Mouse (Mus musculus): ENCODE measurements around the gene Olfr578. TPM values are rescaled to one million over a fixed set of nuclear protein-coding genes. Genes with fewer than 3 reads are reported as not detected.

Gene Olfr578
- polyA plus RNA-seq (2015; fragmentation: Nextera tagmentation; extraction: Ambion mirVana) = not detected in 2 replicates

DNA sequence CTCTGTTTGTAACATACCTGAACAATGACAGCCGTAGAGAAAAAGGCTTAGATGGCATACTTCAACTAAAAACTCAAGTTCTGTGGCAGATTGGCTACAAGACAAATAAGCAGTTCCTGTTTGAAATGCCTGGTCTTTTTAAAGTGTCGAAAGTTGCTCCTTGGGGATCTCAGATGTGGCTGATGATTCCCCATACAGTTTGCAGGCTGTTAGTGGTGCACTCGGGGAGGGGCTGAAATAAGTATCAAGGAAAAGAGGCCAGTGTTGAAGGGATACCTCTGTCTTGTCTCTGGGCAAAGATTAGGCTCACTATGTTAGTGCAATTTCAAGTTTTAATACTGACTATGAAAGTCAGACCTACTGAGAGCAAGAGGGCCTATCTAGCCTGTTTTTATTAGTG is at the start of gene Olfr578:
TSS of gene Olfr578 (minus strand) at position 101 of the 400 bp plus-strand sequence.
- no peaks in the 10 kb centered on the region for H3K36me3 ChIP-seq
- no peak within 1 kb of the TSS for H3K27ac ChIP-seq (replicated peaks)
- H3K4me1 ChIP-seq (replicated peaks) = no peaks in the 10 kb centered on the region
- H3K27me3 ChIP-seq = no peaks in the 10 kb centered on the region
- no peak within 1 kb of the TSS for H3K9ac ChIP-seq
- H3K4me2 ChIP-seq = no peak within 1 kb of the TSS
- no peaks in the 10 kb centered on the region for H3K9me3 ChIP-seq
- no peak for ATAC-seq (ENCODE audit: low FRiP score, low read depth)
- 78% methylated on average over 3 of the region's 3 CpGs for WGBS
- H3K4me3 ChIP-seq = no peak within 1 kb of the TSS

DNA sequence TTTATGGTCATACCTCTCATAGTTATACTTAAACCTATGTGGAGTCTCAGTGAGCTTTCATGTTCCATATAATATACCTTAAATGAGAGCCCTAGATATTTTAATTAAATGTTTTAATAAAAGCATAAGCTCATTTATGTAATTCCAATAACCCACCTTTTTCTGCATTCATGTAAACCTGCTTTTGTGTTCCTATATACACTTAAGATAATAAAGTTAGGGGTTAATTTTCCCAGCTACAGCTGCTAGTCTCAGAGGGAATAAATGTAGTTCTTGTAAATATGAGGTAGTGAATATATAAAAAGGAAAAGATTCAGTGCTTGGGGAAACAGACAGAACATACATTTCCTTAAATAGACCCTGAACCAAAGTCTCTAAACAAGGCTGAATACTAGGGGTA is 48.6 kb upstream of the Olfr578 start, which contains the start of gene Olfr582:
TSS of gene Olfr582 (plus strand) at position 301 of the 400 bp plus-strand sequence.
- no peak within 1 kb of the TSS for H3K4me2 ChIP-seq
- no peaks in the 10 kb centered on the region for H3K4me1 ChIP-seq (replicated peaks)
- H3K27me3 ChIP-seq = no peaks in the 10 kb centered on the region
- H3K36me3 ChIP-seq = no peaks in the 10 kb centered on the region
- no peaks in the 10 kb centered on the region for H3K9me3 ChIP-seq
- ATAC-seq (ENCODE audit: low FRiP score, low read depth) = no peak
- H3K4me3 ChIP-seq = no peak within 1 kb of the TSS
- H3K27ac ChIP-seq (replicated peaks) = no peak within 1 kb of the TSS
- H3K9ac ChIP-seq = no peak within 1 kb of the TSS

DNA sequence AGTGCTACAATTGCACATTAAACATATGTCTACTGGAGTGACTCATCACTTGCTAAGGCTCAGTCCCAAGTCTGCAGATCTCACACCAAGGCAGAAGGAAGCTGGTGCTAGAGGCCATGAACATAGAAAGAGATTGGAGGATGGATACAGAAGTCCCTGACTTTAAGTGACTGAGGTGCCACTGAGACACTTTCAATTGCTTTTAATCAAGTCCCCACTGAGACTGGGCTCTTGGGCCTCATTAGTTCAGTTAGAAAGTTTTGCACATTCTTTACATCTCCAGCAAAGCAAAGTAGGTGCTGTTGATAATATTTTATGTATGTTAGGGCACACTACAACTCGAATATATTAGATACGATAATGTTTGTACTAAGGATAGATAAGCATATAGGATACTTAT is 13.3 kb downstream of the Olfr578 start, which contains the start of gene Olfr577:
TSS of gene Olfr577 (minus strand) at position 101 of the 400 bp plus-strand sequence.
- Histone ChIP-seq H3K9ac (no peak within 1 kb of the TSS), H3K4me1 (replicated peaks) (no peaks in the 10 kb centered on the region), H3K9me3 (no peaks in the 10 kb centered on the region), H3K4me3 (no peak within 1 kb of the TSS), H3K36me3 (no peaks in the 10 kb centered on the region), H3K4me2 (no peak within 1 kb of the TSS), H3K27me3 (no peaks in the 10 kb centered on the region), H3K27ac (replicated peaks) (no peak within 1 kb of the TSS)
- ATAC-seq (ENCODE audit: low FRiP score, low read depth) = no peak
- WGBS = 83% methylated on average over 2 of the region's 2 CpGs

DNA sequence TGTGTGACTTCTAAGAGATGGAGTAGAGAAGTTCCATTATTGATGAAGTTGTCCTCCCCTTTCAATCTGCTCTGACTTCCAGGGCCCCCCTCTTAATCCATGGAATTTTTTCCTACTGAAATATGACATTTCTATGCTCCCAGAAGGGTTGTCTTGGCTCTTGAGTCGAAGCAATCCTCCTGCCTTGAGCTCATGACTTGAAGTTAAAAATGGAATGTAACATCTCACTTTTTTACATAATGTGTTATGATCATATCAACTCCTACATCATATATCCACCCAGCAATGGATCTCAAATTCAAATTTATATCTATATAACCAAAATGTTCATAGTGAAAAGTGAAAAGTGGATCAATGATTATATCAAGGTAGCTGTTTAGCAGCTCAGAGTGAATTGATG is 14.7 kb downstream of the Olfr578 start:
- H3K9ac ChIP-seq = no peak overlapping the region
- 63% methylated on average over 1 of the region's 1 CpGs for WGBS
- no peak overlapping the region for H3K4me2 ChIP-seq
- ATAC-seq (ENCODE audit: low FRiP score, low read depth) = no peak
- no peaks in the 10 kb centered on the region for H3K9me3 ChIP-seq
- H3K4me1 ChIP-seq (replicated peaks) = no peaks in the 10 kb centered on the region
- H3K36me3 ChIP-seq = no peaks in the 10 kb centered on the region
- no peak overlapping the region for H3K27ac ChIP-seq (replicated peaks)
- H3K4me3 ChIP-seq = no peak overlapping the region
- H3K27me3 ChIP-seq = no peaks in the 10 kb centered on the region

DNA sequence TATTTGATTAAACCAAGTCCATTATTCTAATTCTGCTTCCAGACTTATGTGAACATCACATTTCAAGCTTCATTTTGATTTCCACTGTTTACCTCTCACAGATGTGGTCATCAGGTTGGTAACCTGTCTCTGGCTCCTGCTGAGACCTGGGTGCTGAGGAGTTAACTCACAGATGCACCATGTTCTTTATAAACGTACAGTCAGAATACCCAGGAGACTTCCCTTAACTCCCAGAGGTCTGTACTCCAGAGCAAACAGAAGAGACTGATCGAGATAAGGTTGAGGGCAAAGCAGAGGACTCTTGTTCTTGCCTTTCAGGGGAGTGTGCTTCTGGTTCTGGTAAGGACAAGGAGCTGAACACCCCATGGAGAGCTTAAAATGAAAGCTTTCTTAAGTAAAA is 26.8 kb downstream of the Olfr578 start, which contains the start of gene Olfr576:
TSS of gene Olfr576 (plus strand) at position 301 of the 400 bp plus-strand sequence.
- no peak for ATAC-seq (ENCODE audit: low FRiP score, low read depth)
- 61% methylated on average over 2 of the region's 2 CpGs for WGBS

DNA sequence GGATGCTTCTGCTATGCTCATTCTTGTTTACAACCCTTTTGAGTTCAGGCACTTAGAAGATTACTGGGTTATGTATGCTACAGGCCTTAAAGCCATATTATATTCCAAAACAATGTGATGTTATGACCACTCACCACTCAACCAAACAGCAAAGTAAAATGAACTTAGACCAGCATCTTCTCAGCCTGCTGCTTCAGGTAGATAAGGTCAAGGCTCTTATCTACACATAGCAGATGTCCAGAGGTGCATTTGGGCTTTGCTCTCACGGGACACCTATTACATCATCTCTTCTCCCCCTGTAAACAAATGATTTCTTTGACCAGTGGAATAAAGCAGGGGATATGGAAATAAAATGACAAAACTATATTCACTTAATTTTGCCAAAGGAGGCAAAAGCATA is 30.5 kb downstream of the Olfr578 start, which contains the start of gene Olfr575:
TSS of gene Olfr575 (minus strand) at position 183 of the 400 bp plus-strand sequence.
- no peaks in the 10 kb centered on the region for H3K9me3 ChIP-seq
- no peaks in the 10 kb centered on the region for H3K27me3 ChIP-seq
- H3K4me3 ChIP-seq = no peak within 1 kb of the TSS
- WGBS = 76% methylated on average over 1 of the region's 1 CpGs
- no peak for ATAC-seq (ENCODE audit: low FRiP score, low read depth)
- no peak within 1 kb of the TSS for H3K9ac ChIP-seq
- no peaks in the 10 kb centered on the region for H3K4me1 ChIP-seq (replicated peaks)
- H3K27ac ChIP-seq (replicated peaks) = no peak within 1 kb of the TSS
- H3K4me2 ChIP-seq = no peak within 1 kb of the TSS
- H3K36me3 ChIP-seq = no peaks in the 10 kb centered on the region

More for the DNA sequence above, 26.8 kb downstream of the Olfr578 start, which contains the start of gene Olfr576:
- no peak within 1 kb of the TSS for H3K9ac ChIP-seq
- no peak within 1 kb of the TSS for H3K4me3 ChIP-seq
- no peak within 1 kb of the TSS for H3K4me2 ChIP-seq
- H3K27ac ChIP-seq (replicated peaks) = no peak within 1 kb of the TSS
- no peaks in the 10 kb centered on the region for H3K36me3 ChIP-seq
- H3K27me3 ChIP-seq = no peaks in the 10 kb centered on the region
- H3K9me3 ChIP-seq = no peaks in the 10 kb centered on the region
- no peaks in the 10 kb centered on the region for H3K4me1 ChIP-seq (replicated peaks)

DNA sequence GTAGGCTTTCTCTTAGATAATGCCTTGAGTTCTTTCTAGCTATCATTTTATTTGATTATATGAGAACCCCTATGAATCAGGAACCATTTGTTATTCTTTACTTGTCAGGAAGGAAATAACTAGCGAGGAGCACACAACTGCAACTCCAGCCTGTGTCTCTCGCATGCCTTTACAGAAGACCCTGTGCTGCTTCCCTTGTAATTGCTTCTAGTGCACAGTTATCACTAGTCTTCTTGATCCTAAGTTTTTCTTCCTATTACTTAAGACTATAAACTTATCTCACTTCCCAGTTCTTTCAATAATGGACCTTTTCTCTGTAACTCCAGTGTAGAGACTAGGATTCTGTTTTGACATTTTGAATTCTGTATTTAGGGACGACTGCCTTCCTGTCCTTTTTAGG is 31.0 kb downstream of the Olfr578 start:
- no peak overlapping the region for H3K4me3 ChIP-seq
- WGBS = 81% methylated on average over 3 of the region's 3 CpGs
- no peak overlapping the region for H3K27ac ChIP-seq (replicated peaks)
- no peaks in the 10 kb centered on the region for H3K9me3 ChIP-seq
- no peaks in the 10 kb centered on the region for H3K4me1 ChIP-seq (replicated peaks)
- no peak for ATAC-seq (ENCODE audit: low FRiP score, low read depth)
- H3K27me3 ChIP-seq = no peaks in the 10 kb centered on the region
- no peaks in the 10 kb centered on the region for H3K36me3 ChIP-seq
- no peak overlapping the region for H3K9ac ChIP-seq
- no peak overlapping the region for H3K4me2 ChIP-seq

DNA sequence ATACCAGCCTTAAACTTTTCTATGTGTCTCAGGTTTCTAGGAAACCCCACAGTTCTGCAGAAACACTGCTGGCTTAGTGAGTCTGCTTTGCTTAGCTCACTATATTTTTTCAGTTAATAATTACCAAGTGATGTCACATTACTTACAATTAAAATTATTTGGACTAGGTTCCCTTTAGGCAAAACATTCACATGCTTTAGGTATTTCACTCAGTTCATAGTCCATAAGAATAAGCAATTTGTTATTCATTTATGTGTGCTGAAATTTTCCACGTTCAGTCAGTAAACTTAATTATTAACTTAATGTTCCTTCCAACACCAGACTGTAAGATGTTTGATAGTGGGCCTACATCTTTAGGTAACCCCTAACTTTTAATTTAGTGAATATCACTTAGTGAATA is 38.4 kb downstream of the Olfr578 start:
- Histone ChIP-seq H3K27ac (replicated peaks) (no peak overlapping the region), H3K9ac (no peak overlapping the region), H3K27me3 (no peaks in the 10 kb centered on the region), H3K9me3 (no peaks in the 10 kb centered on the region), H3K36me3 (no peaks in the 10 kb centered on the region), H3K4me3 (no peak overlapping the region), H3K4me1 (replicated peaks) (no peaks in the 10 kb centered on the region), H3K4me2 (no peak overlapping the region)
- no peak for ATAC-seq (ENCODE audit: low FRiP score, low read depth)
- WGBS = 73% methylated on average over 1 of the region's 1 CpGs

DNA sequence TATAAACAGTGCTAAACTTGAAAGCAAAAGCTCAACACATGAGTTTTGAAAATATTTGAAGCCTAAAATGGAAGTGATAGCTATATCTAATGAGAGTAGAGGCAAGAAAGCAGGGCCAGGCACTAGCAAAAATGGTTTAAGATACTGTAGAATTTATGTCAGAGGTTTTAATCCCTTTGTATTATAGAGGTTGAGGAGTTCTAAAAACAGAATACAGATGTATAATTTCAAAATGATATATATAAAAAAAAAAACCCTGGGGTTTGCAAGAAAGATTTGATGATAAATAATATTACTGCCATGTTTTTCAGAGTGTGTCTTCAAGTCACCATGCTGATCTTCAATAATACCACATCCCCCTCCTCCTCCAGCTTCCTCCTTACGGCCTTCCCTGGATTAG is 41.0 kb downstream of the Olfr578 start, which contains the start of gene Olfr574:
TSS of gene Olfr574 (plus strand) at position 301 of the 400 bp plus-strand sequence.
- Histone ChIP-seq H3K36me3 (no peaks in the 10 kb centered on the region), H3K27ac (replicated peaks) (no peak within 1 kb of the TSS), H3K9me3 (no peaks in the 10 kb centered on the region), H3K4me3 (no peak within 1 kb of the TSS), H3K4me1 (replicated peaks) (no peaks in the 10 kb centered on the region), H3K27me3 (no peaks in the 10 kb centered on the region), H3K9ac (no peak within 1 kb of the TSS), H3K4me2 (no peak within 1 kb of the TSS)
- 86% methylated on average over 1 of the region's 1 CpGs for WGBS
- no peak for ATAC-seq (ENCODE audit: low FRiP score, low read depth)

DNA sequence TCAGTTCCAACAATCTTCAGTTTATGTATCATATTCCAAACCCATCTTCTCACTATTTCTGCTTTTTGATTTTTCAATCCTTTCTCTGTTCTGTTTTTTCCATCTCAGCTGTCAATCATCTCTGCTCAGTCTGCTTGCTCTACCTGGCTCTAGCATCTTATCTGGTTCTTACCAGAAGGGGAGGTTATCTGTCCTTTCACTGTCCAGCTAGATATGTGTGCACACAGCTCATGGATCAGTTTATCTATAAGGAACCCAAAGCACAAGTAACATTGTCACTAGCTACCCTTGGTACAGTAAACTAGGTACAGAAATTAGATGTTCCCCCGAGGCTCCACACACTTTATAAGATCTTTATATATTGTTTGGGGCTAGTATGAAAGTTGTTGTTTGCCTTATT is 45.7 kb downstream of the Olfr578 start:
- Histone ChIP-seq H3K4me2 (no peak overlapping the region), H3K4me3 (no peak overlapping the region), H3K27ac (replicated peaks) (no peak overlapping the region), H3K9me3 (no peaks in the 10 kb centered on the region), H3K9ac (no peak overlapping the region), H3K27me3 (no peaks in the 10 kb centered on the region), H3K36me3 (no peaks in the 10 kb centered on the region), H3K4me1 (replicated peaks) (no peaks in the 10 kb centered on the region)
- no peak for ATAC-seq (ENCODE audit: low FRiP score, low read depth)
- WGBS = 95% methylated on average over 1 of the region's 1 CpGs

DNA sequence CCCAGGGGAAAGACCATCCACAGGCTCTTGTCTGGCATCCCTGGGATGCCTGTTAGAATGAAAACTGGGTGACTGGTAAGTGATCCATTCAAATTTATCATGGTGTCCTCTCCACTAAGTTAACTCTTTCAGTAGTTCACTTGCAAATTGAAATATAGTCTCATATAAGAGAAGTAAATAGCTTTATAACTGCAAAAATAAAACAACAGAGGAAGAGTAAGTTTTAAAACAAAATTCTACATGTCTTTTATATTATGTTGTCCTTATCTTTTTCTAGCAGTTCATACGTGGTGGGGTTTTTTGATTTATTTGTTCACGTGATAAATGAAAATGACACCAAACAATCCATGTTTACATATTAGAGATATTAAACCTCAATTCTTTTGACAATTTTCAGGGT is 46.6 kb downstream of the Olfr578 start, which contains the start of gene Olfr573-ps1:
TSS of gene Olfr573-ps1 (minus strand) at position 101 of the 400 bp plus-strand sequence.
- H3K27ac ChIP-seq (replicated peaks) = no peak within 1 kb of the TSS
- no peaks in the 10 kb centered on the region for H3K36me3 ChIP-seq
- no peaks in the 10 kb centered on the region for H3K4me1 ChIP-seq (replicated peaks)
- H3K4me2 ChIP-seq = no peak within 1 kb of the TSS
- no peak for ATAC-seq (ENCODE audit: low FRiP score, low read depth)
- no peak within 1 kb of the TSS for H3K4me3 ChIP-seq
- H3K9ac ChIP-seq = no peak within 1 kb of the TSS
- WGBS = 89% methylated on average over 2 of the region's 2 CpGs
- no peaks in the 10 kb centered on the region for H3K9me3 ChIP-seq
- no peaks in the 10 kb centered on the region for H3K27me3 ChIP-seq

Data from hindbrain, embryonic 15.5 days (tissue).